Mouse (Mus musculus) right cerebral cortex, adult 18-20 months (tissue): ENCODE results near the gene Siglecf.

Experiments used
- DNase-seq: peaks from one replicate; pipeline ENCODE4 v3.0.0; 2022; ENCODE audit warnings: mixed read lengths

The Siglecf gene

DNA sequence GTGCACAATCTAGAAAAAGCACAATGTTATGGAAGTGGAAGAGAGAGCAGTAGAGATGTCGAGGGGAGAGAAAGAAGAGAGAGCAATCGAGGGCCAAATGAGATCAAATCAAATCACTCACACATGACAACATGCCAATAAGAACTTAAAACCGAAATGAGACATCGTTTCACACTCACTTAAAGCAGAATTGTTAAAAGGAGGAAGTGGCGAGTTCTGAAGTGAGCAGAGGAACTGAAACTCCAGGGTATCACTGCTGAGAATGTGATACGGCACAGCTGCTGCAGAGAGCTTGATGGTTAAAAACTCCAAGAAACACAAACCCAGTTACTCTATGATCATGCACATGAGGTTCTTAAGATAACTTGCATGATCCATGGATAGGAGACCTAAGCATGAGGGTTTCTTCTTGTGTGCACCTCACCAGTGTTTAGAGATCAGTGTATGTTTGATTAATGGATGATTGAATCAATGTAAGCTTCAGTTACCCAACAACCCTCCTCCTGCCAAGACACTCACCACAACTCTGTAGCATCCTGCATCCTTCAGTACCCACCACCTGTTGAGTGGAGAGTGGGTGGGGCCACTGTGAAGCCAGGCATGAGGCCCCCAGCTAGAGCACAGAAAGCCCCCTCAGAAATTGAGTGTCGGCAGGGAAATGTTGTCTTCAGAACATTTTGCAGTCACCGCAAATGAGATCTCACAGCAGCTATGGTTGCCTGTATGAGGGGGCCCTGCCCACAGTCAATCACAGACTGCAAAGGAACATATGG is 41.4 kb downstream of the Siglecf start:
- no peak for DNase-seq

DNA sequence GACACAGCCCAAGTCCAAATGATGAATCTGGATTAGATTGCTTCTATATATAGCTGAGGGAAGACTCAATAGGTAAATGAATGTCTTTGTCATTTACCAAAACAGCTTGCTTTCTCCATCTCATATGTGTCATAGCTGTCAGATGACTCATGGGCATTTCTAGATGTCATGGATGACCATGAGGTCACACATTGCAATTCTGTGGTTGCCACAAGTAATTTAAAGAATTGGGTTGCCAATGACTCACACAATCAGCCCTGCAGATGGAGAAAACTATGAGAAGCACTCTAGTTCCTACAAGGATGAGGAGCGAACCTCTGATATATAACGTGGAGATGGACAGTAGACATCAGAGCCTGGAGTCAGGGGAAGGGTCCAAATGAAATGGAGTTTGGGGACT is 48.4 kb downstream of the Siglecf start:
- no peak for DNase-seq

DNA sequence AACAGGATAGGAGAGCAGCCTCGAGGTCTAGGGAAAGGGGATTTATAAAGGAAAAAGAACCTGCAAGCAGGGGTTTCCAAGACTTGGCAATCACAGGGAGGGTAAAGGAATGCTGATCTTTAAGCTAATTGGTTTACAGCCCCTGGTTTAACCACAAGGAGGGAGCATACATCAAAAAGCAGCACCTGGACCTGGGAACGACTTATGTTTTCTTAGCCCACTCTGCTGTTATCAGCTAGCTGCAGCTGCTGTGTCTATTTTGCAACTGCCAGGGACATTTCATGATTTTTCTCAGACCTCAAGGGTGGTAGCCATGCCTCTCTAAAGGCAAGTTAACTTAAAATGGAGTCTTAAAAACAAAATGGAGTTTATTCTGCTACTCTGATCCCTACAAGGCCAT is 51.6 kb downstream of the Siglecf start:
- DNase-seq: no peak

DNA sequence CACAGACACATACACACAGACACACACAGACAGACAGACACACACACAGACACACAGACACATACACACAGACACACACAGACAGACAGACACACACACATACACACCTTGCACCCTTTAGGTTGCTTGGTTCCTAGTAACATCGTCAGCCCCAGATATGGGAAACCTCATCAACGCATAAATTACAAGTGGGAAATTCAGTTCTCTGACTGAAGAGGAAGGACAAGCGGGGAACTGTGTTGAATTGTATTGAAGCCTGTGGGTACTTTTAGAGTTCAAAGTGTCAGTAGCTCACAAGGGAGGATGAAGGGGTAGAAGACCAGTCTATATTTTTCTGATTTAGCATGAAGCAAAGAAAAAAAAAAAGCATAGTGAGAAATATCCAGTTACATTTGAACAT is 56.4 kb downstream of the Siglecf start:
- DNase-seq: no peak

DNA sequence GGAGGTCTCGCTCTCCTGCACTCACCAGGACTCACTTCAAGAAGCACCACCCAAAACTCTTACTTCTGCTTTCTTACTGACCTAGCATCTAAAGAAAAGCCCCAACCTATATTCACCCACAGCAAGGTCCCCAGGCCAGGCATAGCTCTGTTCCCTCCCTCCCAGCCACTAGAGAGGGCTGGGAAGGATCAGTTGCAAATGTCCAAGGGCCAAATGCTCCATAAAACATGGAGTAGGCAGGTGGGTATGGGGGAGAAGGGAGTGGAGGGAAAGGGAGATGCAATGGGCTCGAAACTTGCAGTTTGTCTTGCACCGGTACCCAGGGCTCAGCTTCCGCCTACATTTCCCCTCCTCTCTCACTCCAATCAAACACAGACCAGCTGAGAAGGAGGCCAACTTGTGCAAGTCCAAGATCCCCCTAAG is 57.0 kb downstream of the Siglecf start, which contains the start of gene Siglecg:
Gene Siglecg, plus strand, starts transcription at position 74 of the 423 bp plus-strand sequence.
- no peak for DNase-seq

DNA sequence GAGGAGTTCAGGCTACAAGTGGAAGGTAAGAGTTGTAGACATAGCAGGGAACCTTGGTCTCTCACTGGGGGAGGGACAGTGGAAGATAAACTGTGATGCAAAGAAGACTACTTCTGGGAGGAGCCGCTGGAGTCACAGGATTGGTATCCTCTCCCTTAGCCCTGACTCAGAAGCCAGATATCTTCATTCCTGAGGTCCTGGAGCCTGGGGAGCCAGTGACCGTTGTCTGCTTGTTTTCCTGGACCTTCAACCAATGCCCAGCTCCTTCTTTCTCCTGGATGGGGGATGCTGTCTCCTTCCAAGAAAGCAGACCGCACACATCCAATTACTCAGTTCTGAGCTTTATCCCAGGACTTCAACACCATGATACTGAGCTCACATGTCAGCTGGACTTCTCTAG is 57.9 kb downstream of the Siglecf start:
- DNase-seq: no peak
